Mouse (Mus musculus): ENCODE results near the gene Fam168a.
A peak's percentile ranks its signal among the peaks of the same experiment; 100 is the strongest.

The Fam168a gene

GRCm38 (mm10) chr7:100861209-100861608 is 154.8 kb downstream of the Fam168a start:
- no peak for DNase-seq (ENCODE audit: extremely low read depth, insufficient read length, low spot score)

GRCm38 (mm10) chr7:100862353-100862752 is 155.9 kb downstream of the Fam168a start:
- no peak for DNase-seq (ENCODE audit: extremely low read depth, insufficient read length, low spot score)

- DNase-seq (ENCODE audit: extremely low read depth, insufficient read length, low spot score): peak; percentile 97
Measured at GRCm38 (mm10) chr7:100862828-100863638, 156.6 kb downstream of the Fam168a start, which contains the start of gene Relt. Gene Relt, minus strand, starts transcription at chr7:100863446.

GRCm38 (mm10) chr7:100866675-100867074 is 160.2 kb downstream of the Fam168a start:
- DNase-seq (ENCODE audit: extremely low read depth, insufficient read length, low spot score): no peak

GRCm38 (mm10) chr7:100867561-100867960 is 161.1 kb downstream of the Fam168a start:
- no peak for DNase-seq (ENCODE audit: extremely low read depth, insufficient read length, low spot score)

- DNase-seq (ENCODE audit: extremely low read depth, insufficient read length, low spot score): no peak
Measured at GRCm38 (mm10) chr7:100868551-100868950, 162.1 kb downstream of the Fam168a start.

GRCm38 (mm10) chr7:100869877-100870629 is 163.6 kb downstream of the Fam168a start:
- no peak for DNase-seq (ENCODE audit: extremely low read depth, insufficient read length, low spot score)

- DNase-seq (ENCODE audit: extremely low read depth, insufficient read length, low spot score): peak; percentile 22
Measured at GRCm38 (mm10) chr7:100871355-100871754, 164.9 kb downstream of the Fam168a start.

- DNase-seq (ENCODE audit: extremely low read depth, insufficient read length, low spot score): no peak
Measured at GRCm38 (mm10) chr7:100871892-100872291, 165.5 kb downstream of the Fam168a start.

GRCm38 (mm10) chr7:100873197-100873596 is 166.8 kb downstream of the Fam168a start:
- no peak for DNase-seq (ENCODE audit: extremely low read depth, insufficient read length, low spot score)

- DNase-seq (ENCODE audit: extremely low read depth, insufficient read length, low spot score): no peak
Measured at GRCm38 (mm10) chr7:100875822-100876221, 169.4 kb downstream of the Fam168a start.

- no peak for DNase-seq (ENCODE audit: extremely low read depth, insufficient read length, low spot score)
Measured at GRCm38 (mm10) chr7:100876293-100876692, 169.9 kb downstream of the Fam168a start.

- DNase-seq (ENCODE audit: extremely low read depth, insufficient read length, low spot score): no peak
Measured at GRCm38 (mm10) chr7:100876771-100877170, 170.3 kb downstream of the Fam168a start.

- peak; percentile 63 for DNase-seq (ENCODE audit: extremely low read depth, insufficient read length, low spot score)
Measured at GRCm38 (mm10) chr7:100879595-100879994, 173.2 kb downstream of the Fam168a start.

GRCm38 (mm10) chr7:100881531-100881930 is 175.1 kb downstream of the Fam168a start:
- DNase-seq (ENCODE audit: extremely low read depth, insufficient read length, low spot score): no peak

- no peak for DNase-seq (ENCODE audit: extremely low read depth, insufficient read length, low spot score)
Measured at GRCm38 (mm10) chr7:100881950-100882349, 175.5 kb downstream of the Fam168a start.

GRCm38 (mm10) chr7:100884460-100884859 is 178.0 kb downstream of the Fam168a start:
- no peak for DNase-seq (ENCODE audit: extremely low read depth, insufficient read length, low spot score)

- DNase-seq (ENCODE audit: extremely low read depth, insufficient read length, low spot score): no peak
Measured at GRCm38 (mm10) chr7:100886535-100886934, 180.1 kb downstream of the Fam168a start.
